Mouse (Mus musculus) regulatory T cell (primary cell): Measurements from ENCODE around the gene Emsy.

ENCODE experiments used
- in situ Hi-C: fragments of 300-600 bp; cut with MboI, MseI; formaldehyde crosslinking; loops from one replicate; pipeline ENCODE4 v1.15.1; 2025; ENCODE audit warnings: high pct_unique_total_duplicates

Gene Emsy

DNA sequence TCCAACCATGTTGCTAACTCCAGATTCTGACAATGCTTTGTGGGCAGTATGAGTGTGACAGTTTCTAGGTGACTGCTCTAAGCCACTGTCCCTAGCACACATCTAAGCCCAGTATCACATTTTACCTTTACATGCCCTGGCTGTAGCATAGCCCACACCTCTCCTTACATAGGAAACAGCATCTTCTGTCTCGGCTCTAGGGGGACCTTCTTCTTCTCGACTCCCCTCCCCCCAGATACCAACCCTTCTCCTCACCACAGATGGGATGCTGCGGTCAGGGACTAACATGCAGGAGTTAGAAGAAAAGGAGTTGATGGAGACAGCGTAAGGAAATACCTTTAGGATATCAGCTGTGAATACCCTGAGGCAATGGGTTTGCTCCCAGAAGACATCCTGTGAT lies 75.3 kb downstream of the Emsy start:
- in situ Hi-C loops = loop anchor here (5.0 kb wide), 1 partner anchor 94 kb away; the partner anchor contains the start of gene Lrrc32

DNA sequence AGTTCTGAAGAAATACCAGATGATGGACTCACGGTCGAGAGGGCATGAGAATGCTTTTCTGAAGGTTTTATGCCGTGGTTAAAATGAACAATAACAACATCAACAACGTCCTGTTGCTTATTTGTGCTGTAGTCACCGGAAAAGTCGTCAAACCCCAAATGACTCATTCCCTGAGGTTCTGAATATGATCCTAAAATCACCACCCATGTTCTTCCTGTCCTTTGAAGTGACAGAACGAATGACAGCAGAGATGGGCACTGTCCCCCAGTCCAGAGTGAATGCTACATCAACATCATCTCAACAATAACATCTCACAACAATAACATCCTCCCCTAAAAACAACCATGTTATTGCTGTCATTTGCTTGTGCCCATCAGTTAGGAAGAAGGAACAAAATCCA lies 76.1 kb downstream of the Emsy start:
- in situ Hi-C loops = loop anchor here (5.0 kb wide), 1 partner anchor 93 kb away; the partner anchor contains the start of gene Lrrc32

DNA sequence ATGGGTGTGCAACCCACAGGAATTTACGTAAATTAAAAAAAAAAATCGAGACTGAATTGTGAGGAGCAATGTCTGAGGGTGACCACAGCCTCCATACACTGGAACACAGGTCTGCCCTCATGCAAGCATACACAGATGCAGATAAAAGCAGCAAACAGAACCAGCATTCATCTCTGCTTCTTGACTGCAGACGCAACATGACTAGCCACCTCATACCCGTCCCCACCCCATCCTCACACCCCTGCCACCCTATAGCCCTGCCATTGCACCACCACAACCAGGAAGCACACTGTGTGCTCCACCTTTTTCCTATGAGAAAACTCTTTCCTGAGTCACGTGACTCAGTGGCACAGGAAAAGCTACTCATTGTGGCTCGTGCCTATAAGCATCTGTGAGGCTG lies 76.9 kb downstream of the Emsy start:
- in situ Hi-C loops = loop anchor here (5.0 kb wide), 1 partner anchor 92 kb away; the partner anchor contains the start of gene Lrrc32

DNA sequence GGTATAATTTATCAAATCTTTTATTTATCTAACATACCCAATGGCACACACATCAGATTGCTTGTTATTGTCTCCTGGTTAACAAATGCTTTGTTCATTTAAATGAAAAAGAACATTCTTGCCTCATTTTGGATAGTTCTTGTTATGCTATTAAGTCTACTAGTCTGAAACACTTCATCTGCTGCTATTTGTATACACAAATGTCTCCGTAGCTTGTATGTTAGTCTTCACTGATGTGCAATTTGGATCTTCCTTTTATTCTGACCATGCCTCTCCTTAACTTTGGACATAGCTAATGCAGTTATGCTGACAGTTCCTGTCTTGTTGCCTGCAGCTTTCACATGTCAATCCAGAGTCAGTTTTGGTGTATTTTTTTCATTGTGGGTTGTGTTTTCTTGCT lies 79.1 kb downstream of the Emsy start:
- in situ Hi-C loops = no loop called here

DNA sequence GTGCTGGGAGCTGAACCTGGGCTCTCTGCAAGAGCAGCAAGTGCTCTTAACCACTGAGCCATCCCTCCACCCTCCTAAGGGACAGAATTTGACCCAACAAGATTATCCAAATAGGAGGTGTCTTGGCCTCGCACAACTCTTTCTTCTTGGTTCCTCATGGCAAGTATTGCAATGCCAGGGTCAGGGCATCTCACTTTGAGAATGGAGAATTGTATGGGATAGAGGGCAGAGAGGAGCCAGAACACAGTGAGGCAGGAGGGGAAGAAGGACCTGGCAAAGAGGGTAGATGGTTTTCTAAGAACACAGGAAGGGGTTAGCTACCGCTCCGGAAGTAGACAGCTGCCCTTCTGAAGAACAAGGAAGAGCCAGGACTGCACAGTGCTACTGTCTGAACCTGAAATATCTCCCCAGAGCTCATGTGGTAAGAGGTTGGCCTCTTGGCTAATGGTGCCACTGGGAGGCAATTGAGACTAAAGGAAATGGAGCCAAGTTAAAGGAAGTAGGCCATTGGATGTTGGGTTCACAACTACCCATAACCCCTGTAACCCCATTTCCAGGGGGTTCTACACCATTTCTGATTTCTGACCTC lies 80.8 kb downstream of the Emsy start:
- in situ Hi-C loops = no loop called here

DNA sequence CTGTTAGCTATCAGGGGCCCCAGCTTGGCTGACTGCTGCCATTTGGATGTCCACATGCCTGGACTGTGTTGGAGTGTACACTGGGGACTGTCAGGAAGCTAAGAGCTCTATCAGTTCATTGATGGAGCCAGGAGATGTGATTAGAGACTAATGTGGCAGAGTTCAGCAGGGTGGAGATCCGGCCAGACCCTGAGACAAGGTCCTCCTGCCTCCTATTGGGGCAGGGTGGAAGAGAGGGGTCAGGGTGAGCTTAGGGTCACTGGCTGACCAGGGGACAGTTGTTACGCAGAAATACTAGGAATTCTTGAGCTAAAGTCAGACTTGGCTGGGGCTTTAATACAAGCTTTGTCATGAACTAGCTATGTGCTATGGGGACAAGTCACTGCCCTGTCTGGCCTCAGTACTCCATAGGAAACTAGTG lies 81.8 kb downstream of the Emsy start:
- in situ Hi-C loops = no loop called here

DNA sequence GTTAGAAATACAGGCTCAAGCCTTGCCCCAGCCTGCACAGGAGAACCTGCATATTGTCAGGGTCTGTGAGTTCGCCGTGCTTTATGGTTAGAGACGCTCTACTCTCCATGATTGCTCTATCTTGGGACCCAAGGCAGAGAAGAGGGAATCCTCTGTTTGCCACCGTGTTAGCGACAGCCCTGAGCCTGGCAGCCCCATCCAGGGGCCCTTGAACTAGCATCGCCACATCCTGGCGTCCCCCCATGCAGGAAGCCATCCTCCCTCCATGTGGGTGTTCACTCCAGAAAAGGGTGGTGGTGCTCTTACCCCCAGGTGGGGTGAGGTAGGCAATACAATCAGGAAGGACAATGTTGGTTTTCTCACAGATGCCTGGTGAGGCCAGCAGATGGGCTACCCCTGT lies 82.3 kb downstream of the Emsy start:
- in situ Hi-C loops = no loop called here

DNA sequence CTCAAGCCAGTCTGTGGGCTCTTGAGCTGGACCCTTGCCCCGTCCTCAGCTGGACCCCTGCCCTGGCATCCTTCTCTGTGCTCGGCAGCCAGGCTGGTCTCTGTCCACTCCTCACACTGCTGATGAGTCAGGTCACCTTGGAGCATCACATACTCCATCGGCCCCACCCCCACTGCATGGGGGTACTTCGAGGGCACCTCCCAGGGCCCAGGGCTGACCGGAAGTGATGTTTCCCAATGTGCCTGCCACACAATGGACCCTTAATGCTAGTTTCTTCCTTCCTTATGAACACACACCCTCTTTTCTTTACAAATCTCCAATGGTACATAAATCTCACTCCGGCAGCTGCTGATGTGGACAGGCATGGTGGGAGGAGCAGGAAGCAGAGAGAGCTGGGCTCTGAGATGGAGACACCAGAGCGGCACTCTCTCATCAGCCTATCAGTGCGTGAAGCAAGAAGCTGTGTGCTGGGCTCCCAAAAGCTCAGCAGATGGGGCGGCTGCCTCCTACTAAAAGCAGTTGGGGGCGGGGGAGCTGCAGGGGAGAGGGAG lies 83.3 kb downstream of the Emsy start:
- in situ Hi-C loops = no loop called here

DNA sequence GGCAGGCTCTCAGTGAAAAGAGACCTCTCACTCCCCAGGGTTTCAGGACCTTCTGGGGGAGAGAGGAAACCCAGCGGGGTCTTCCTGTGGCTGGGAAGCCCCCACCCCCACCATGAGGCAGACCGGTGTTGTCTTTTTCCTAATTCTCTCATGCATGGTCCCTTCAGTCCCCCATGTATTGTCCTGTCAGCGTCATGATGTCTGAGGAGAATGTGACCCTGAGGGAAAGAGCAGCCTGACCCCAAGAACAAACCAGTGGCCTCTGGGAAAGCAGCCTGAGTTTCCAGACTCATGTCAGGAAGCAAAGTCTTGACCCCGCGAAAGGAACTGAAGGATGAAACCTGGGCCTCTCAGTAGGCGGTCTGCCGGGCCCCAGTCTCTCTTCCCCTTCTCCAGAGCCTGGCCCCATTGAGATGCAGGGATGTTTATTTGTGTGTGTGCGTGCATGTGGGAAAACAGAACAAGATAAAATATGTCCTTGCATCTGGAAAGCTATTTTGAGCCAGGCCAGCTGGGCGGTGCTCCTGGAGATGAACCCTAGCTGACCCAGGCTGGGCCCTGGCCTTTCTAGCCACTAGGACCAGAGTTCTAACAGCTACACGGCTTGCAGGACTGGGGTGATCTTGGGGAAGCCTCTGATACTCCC lies 84.2 kb downstream of the Emsy start:
- in situ Hi-C loops = no loop called here

DNA sequence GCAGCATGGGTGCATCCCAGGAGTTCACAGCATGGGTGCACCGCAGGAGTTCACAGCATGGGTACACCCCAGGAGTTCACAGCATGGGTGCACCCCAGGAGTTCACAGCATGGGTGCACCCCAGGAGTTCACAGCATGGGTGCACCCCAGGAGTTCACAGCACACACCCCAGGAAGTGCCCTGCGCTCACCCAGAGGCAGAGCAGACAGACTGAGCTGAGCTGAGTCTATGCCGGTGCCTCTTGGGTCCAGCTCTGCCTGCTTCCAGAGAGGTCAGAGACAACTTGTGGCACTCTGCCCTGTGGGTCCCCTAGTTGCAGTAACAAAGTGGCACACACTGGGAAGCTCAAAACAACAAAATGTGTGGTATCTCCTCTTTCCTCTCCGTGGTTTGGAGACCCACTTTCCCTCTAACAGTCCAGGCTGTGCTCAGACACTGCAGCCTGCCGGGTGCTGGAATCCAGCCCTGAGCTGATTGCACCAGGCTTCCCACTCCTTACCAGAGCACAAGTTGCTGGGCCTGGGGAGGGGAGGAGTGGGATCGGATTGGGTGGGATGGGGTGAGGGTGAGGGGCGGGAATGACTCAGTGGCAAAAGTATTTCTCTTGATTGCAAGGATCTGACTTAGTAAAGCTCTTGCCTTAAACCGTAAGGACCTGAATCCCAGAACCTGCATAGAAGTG lies 85.6 kb downstream of the Emsy start:
- in situ Hi-C loops = no loop called here

DNA sequence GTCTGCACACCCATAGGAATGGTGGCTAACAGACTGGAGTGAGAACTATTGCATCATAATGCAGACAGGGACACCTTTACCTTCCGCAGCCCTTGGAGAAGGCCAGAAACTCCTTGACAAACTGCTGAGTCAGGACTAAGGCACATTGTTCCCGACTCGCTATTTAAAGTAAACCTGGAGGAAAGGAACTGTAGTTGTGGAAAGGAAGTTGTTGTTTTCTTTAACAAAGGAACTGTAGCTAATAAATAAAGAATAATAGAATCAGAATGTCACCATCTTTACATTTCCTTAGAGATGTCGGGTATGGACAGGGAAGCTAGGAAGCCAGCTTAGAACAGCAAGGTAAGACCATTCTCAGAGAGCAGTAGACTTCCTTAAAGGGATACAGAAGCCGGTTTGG lies 89.5 kb downstream of the Emsy start:
- in situ Hi-C loops = no loop called here

DNA sequence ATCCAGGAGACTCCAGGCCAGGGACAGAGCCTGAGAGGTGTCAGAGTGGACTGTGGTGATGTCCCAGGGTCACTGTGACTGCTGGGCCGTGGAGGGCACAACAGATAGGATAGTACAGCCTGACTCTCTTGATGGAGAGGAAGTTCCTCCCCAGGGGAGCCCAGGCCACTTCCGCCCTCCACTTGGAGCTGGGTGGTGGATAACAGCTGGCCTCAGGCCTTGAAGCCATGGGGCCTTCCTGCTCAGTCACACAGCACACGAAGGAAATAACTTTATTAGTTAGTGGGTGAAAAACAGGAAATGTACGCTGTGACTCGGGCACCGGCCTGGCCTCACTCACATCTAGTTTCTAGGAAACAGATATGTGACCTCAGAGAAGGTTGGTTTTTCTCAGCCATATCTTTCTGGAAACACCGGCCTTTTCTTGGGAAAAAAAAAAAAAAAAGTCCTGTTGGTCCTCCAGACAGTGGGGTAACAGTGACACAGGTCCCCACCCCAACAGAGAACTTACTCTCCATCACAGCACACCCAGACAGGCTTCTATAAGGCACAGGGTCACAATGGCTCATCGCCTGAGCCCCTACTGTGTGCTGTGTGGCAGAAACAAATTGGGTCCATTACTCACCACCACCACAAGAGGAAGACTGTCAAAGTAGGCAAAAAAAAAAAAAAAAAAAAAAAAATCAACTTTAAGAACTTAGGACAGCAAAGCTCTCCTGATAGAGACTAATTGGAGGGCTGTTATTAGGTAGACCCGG lies 91.8 kb downstream of the Emsy start:
- in situ Hi-C loops = no loop called here

DNA sequence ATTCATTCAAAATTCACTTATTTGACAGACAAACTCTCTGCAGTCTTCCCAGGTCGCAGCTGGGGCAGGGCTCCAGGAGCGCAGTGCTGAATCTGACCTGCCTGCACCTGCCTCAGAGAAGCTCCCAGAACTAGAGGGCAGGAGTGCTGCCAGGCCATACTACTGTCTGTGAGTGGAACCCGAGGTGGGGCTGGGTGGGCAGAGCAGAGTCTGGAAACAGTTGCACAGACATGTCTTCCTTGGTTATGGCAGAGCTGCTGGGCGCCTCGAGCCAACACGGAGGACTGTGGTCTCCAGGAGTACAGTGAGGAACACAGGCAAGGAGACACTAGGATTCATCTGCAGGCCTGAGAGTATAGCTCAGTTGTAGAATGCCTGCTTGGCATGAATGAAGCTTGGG lies 92.6 kb downstream of the Emsy start:
- in situ Hi-C loops = no loop called here

DNA sequence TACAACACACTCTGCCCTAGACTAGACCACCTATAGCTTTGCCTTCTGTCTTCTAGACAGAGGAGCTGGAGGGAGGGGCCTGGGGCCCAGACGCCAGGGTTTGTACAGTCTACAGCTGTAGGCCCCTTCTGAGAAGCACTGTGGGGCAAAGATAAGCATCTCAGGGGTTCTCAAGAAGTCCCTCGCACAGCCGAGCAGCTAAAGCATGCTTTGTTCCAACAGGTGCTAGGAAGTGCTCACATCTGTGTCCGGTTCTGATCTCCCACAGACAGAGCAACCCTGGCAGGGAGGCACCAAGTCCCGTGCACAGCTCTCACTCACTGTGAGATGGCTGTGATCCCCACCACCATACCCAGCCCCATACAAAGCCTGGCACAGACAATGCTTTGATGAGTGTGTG lies 93.6 kb downstream of the Emsy start:
- in situ Hi-C loops = no loop called here

DNA sequence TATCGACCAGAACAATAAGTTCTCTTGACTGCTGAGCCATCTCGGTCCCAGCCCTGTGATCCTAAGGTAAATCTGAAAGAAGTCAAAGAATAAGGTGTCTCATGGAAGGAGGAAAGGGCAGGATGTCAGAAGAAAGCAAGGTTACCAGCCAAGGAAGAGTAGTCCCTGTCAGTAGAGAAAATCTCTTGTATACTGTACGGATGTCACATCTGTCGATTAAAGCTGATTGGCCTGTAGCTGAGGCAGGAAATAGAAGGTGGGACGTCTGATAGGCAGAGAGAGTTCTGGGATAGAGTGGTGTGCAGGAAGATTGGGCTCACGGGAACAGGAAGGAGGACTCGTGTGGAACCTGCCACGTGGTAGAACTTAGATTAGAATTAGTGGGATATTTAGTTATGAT lies 94.4 kb downstream of the Emsy start:
- in situ Hi-C loops = no loop called here

DNA sequence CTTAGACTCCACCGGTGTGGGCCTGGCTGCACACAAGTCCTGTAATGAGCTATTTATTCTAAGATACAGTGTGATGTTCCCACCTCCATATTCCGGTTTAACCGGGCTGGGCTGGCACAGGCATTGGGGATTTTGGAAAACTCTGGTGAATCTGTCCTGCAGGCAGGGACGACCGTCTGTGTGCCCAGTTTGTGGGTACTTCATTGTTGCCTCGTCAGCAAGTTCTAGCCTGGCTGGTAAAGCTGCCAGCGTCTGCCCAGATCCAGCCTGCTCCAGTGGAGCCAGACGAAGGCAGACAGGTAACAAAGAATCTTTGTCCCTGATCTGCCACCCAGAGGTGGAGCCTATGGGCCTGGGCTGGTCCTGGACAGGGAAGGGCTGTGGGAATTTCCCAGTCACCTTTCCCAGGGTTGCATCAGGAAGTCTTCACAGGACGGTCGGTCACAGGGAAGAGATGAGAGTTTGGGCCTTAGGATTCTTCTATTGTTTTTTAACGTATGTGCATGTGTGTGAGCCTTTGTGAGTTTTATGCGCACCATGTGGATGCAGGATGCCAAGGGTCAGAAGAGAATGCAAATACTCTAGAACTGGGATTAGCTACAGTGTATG lies 94.9 kb downstream of the Emsy start:
- in situ Hi-C loops = no loop called here

DNA sequence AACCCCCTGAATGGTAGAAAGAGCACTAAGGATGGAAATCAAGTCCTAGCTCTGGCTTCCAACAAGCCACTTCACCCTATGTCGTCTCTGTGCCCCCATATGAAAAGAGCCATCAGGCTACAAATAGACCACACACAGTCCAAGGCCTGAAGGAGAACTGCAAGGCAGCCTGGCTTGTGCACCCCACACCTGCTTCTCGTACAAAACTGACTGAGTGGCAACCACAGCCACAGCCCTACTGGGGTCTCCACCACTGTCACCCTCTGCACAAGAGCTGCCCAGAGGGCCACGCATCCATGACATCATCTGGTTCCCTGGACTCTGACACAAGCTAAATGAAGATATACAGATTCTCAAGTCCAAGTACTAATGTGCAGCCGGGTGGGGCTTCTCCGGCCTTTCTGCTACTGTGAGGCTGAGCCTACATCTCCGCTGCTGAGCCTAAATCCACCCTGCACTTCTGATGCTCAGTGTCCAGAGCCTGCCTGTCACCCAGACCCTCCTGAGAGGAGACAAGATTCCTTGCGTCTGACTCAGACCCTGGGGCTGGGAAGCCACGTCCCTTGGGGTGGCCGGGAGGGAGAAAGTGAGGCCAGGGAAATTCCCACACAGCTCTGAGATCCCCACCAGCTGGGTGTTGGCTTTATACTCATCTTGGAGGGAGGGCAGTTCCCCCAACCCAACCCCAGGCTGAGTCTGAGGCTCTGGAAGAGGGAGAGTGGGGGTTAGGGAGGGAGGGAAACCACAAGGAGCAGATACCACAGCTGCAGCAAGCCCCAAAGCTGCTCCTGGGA lies 98.3 kb downstream of the Emsy start:
- in situ Hi-C loops = no loop called here

DNA sequence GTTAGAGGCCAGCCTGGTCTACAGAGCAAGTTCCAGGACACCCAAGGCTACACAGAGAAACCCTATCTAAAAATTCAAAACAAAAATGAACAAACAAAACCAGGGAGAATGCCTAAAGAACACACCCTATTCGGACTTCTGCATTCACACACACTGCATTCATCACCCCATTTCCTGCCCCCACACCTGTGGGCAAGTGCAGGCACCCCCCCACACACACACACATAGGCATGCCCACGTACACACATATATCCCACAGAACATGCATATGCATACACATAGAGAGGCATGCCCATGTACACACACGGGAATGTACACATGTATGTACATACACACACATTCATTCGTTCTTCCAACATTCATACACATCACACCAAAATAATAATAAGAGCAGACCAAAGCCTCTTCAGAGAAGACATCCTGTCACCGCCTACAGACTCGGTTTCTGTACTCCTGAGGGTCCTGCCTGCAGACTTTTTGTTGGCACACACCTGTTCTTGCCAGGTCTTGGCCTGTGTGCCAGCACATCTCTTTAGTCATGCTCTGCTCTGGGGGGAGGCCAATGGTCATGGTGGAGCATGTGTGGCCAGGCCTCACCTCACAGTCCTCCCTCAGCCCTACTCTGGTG lies 99.7 kb downstream of the Emsy start:
- in situ Hi-C loops = no loop called here

DNA sequence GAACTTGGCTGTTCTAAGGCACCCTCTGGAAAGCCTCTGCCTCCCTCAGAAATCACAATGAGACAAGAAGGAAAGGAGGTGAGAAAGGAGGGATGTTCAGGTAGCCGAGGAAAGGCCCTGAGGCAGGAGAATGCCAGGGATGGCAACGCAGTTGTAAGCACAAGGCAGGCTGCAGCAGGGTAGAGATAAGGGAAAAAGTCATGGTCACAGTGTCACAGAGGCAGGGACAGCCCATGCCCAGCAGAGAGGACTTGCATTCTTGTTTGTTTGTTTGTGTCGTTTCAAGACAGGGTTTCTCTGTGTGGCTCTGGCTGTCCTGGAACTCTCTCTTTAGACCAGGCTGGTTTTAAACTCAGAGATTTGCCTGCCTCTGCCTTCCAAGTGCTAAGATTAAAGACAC lies 105.5 kb downstream of the Emsy start:
- in situ Hi-C loops = no loop called here

DNA sequence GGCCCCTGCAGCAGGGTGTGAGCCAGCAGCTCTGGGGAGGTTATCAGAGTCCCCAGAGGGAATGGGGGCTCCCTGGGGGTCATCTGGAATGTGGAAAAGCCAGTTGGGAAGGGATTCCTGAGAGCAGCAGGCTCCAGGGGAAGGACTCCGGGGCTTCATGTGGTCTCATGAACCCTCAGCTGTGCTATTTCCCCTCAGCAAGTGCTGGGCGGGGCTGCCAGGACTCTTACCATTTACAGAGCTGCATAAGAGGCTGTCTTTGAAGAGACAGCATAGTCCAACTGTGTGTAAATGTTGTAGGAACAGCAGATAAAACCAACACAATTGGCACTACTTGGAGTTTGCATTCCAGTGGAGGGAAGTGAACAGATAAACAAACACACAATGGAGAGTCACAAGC lies 106.0 kb downstream of the Emsy start:
- in situ Hi-C loops = no loop called here
